Mouse (Mus musculus) CH12F3 (cell line): ENCODE measurements around the gene Ikbke.
"Not testable (repeated sequence)": the region's sequence is repeated elsewhere in the genome, so short reads cannot be mapped to it uniquely, and the experiment has no call there.

Experiments
- in situ Hi-C: fragments of 300-500 bp; cut with MboI; formaldehyde crosslinking; loops from 2 replicates; pipeline ENCODE4 v1.14.3; 2020; ENCODE audit warnings: low sequenced_read_pairs

Ikbke gene

GRCm38 (mm10) chr1:131279456-131279776 lies at the start of gene Ikbke:
Ikbke (minus strand) TSS chr1:131279606.
- in situ Hi-C loops, result no loop called here

GRCm38 (mm10) chr1:131329093-131329492 lies 49.7 kb upstream of the Ikbke start:
- in situ Hi-C loops, result not testable (repeated sequence)

- in situ Hi-C loops, result no loop called here
Observed at GRCm38 (mm10) chr1:131327167-131327566, 47.8 kb upstream of the Ikbke start.

GRCm38 (mm10) chr1:131324816-131325463 lies 45.5 kb upstream of the Ikbke start:
- in situ Hi-C loops, result no loop called here

GRCm38 (mm10) chr1:131319598-131320330 lies 40.4 kb upstream of the Ikbke start:
- in situ Hi-C loops, result no loop called here

GRCm38 (mm10) chr1:131318397-131318796 lies 39.0 kb upstream of the Ikbke start:
- in situ Hi-C loops, result no loop called here

- in situ Hi-C loops, result no loop called here
Observed at GRCm38 (mm10) chr1:131317625-131318024, 38.2 kb upstream of the Ikbke start.

- in situ Hi-C loops, result no loop called here
Observed at GRCm38 (mm10) chr1:131311284-131311683, 31.9 kb upstream of the Ikbke start.

- in situ Hi-C loops, result no loop called here
Observed at GRCm38 (mm10) chr1:131310237-131310818, 30.9 kb upstream of the Ikbke start.

GRCm38 (mm10) chr1:131300750-131301149 lies 21.3 kb upstream of the Ikbke start:
- in situ Hi-C loops, result no loop called here

GRCm38 (mm10) chr1:131299788-131300187 lies 20.4 kb upstream of the Ikbke start:
- in situ Hi-C loops, result no loop called here

GRCm38 (mm10) chr1:131299240-131299639 lies 19.8 kb upstream of the Ikbke start:
- in situ Hi-C loops, result no loop called here

GRCm38 (mm10) chr1:131298171-131298570 lies 18.8 kb upstream of the Ikbke start:
- in situ Hi-C loops, result no loop called here

- in situ Hi-C loops, result no loop called here
Observed at GRCm38 (mm10) chr1:131296726-131297125, 17.3 kb upstream of the Ikbke start.

- in situ Hi-C loops, result no loop called here
Observed at GRCm38 (mm10) chr1:131295200-131295599, 15.8 kb upstream of the Ikbke start.

GRCm38 (mm10) chr1:131293922-131294250 lies 14.5 kb upstream of the Ikbke start:
- in situ Hi-C loops, result no loop called here

- in situ Hi-C loops, result no loop called here
Observed at GRCm38 (mm10) chr1:131293221-131293921, 14.0 kb upstream of the Ikbke start.

GRCm38 (mm10) chr1:131290648-131291047 lies 11.2 kb upstream of the Ikbke start:
- in situ Hi-C loops, result no loop called here

GRCm38 (mm10) chr1:131288938-131289337 lies 9.5 kb upstream of the Ikbke start:
- in situ Hi-C loops, result loop anchor here (10.0 kb wide), 1 partner anchor 266 kb away; no protein-coding TSS in a partner anchor

- in situ Hi-C loops, result loop anchor here (10.0 kb wide), 1 partner anchor 268 kb away; no protein-coding TSS in a partner anchor
Observed at GRCm38 (mm10) chr1:131287267-131287666, 7.9 kb upstream of the Ikbke start.

GRCm38 (mm10) chr1:131286803-131287202 lies 7.4 kb upstream of the Ikbke start:
- in situ Hi-C loops, result loop anchor here (10.0 kb wide), 1 partner anchor 268 kb away; no protein-coding TSS in a partner anchor
